Mouse (Mus musculus) bone marrow, adult 2 months (tissue): ENCODE measurements at regions not wholly inside any gene's neighbourhood (a gene's known extent, or its start where the extent isn't known, plus 50 kb on each side); places are given as distances from the start of the nearest gene placed in this dataset.

ENCODE experiments used
- H3K27ac ChIP-seq: fragments of 200-500 bp; 2 replicates; pipeline ENCODE4 v1.5.1; 2012; ENCODE audit warnings: low read depth, mild to moderate bottlenecking, control low read depth, inconsistent platforms, low read length; ENCODE audit not compliant: control insufficient read depth, poor library complexity, insufficient read depth
- H3K4me1 ChIP-seq: fragments of 200-500 bp; 2 replicates; pipeline ENCODE4 v1.6.1; 2011; ENCODE audit warnings: low read length; ENCODE audit not compliant: control insufficient read depth, insufficient read depth
- H3K4me3 ChIP-seq: fragments of 200-500 bp; replicated peaks from 2 replicates; pipeline ENCODE3; 2011; ENCODE audit warnings: mild to moderate bottlenecking, low read depth, low read length, control low read depth; ENCODE audit not compliant: control insufficient read depth
- CTCF ChIP-seq: fragments of 200-500 bp; IDR thresholded peaks from 2 replicates; pipeline ENCODE4 v1.5.1; 2011; ENCODE audit warnings: low read length, control low read depth; ENCODE audit not compliant: control insufficient read depth, insufficient read depth
- POLR2A ChIP-seq: fragments of 200-500 bp; IDR thresholded peaks from 2 replicates; pipeline ENCODE4 v1.6.1; 2011; ENCODE audit warnings: low read depth, mild to moderate bottlenecking, control low read depth, low read length, borderline replicate concordance; ENCODE audit not compliant: control insufficient read depth
- WGBS: fragments of 180-500 bp; shearing (Covaris S2); methylation state at CpG from one replicate; pipeline ENCODE4 v1.1.7; 2018; 5-methylcytosine and 5-hydroxymethylcytosine counted together

GRCm38 (mm10) chr13:37678772-37679171 lies 99.4 kb upstream of the Rreb1 start:
- 76% methylated on average over 9 of the region's 9 CpGs for WGBS
- Histone ChIP-seq H3K4me3 (no peak overlapping the region), H3K4me1 (peaks cover 4% of the 10 kb centered on the region; the same call in 1 of the 2 replicates), H3K27ac (no peak overlapping the region)
- TF ChIP-seq POLR2A (no peak), CTCF (no peak)

GRCm38 (mm10) chr13:37680837-37681619 lies 97.2 kb upstream of the Rreb1 start:
- TF ChIP-seq CTCF, result no peak
- no peak for TF ChIP-seq POLR2A
- Histone ChIP-seq H3K4me1 (no peaks in the 10 kb centered on the region; the same call in 1 of the 2 replicates), H3K4me3 (no peak overlapping the region), H3K27ac (no peak overlapping the region)
- 55% methylated on average over 4 of the region's 4 CpGs for WGBS

GRCm38 (mm10) chr13:37683045-37683679 lies 95.0 kb upstream of the Rreb1 start:
- 77% methylated on average over 6 of the region's 6 CpGs for WGBS

GRCm38 (mm10) chr13:37685617-37686016 lies 92.6 kb upstream of the Rreb1 start:
- Histone ChIP-seq H3K4me1 (no peaks in the 10 kb centered on the region; the same call in 1 of the 2 replicates), H3K4me3 (no peak overlapping the region), H3K27ac (no peak overlapping the region)
- TF ChIP-seq POLR2A (no peak), CTCF (no peak)
- 66% methylated on average over 2 of the region's 2 CpGs for WGBS

More at GRCm38 (mm10) chr13:37683045-37683679, 95.0 kb upstream of the Rreb1 start:
- Histone ChIP-seq H3K4me1 (no peaks in the 10 kb centered on the region; the same call in 1 of the 2 replicates), H3K4me3 (no peak overlapping the region), H3K27ac (no peak overlapping the region)
- no peak for TF ChIP-seq CTCF
- no peak for TF ChIP-seq POLR2A

- TF ChIP-seq POLR2A (no peak), CTCF (no peak)
- 33% methylated on average over 2 of the region's 2 CpGs for WGBS
- H3K4me3 ChIP-seq, result no peak overlapping the region
- H3K4me1 ChIP-seq, result no peaks in the 10 kb centered on the region; the same call in 1 of the 2 replicates
- H3K27ac ChIP-seq, result no peak overlapping the region
Observed at GRCm38 (mm10) chr13:37686109-37686508, 92.1 kb upstream of the Rreb1 start.

- Histone ChIP-seq H3K27ac (no peak overlapping the region), H3K4me3 (no peak overlapping the region), H3K4me1 (peaks cover 1% of the 10 kb centered on the region; the same call in 1 of the 2 replicates)
- TF ChIP-seq CTCF, result no peak
- WGBS, result 66% methylated on average over 6 of the region's 6 CpGs
Observed at GRCm38 (mm10) chr13:37689127-37689777, 88.9 kb upstream of the Rreb1 start.

GRCm38 (mm10) chr13:37691855-37692445 lies 86.2 kb upstream of the Rreb1 start:
- WGBS, result 8% methylated on average over 5 of the region's 5 CpGs
- H3K27ac ChIP-seq, result no peak overlapping the region

GRCm38 (mm10) chr13:37693617-37694016 lies 84.6 kb upstream of the Rreb1 start:
- no peak overlapping the region for H3K27ac ChIP-seq
- 76% methylated on average over 3 of the region's 3 CpGs for WGBS
- H3K4me3 ChIP-seq, result no peak overlapping the region
- H3K4me1 ChIP-seq, result peaks cover 1% of the 10 kb centered on the region; the same call in 1 of the 2 replicates
- TF ChIP-seq CTCF (no peak), POLR2A (no peak)

More at GRCm38 (mm10) chr13:37691855-37692445, 86.2 kb upstream of the Rreb1 start:
- H3K4me1 ChIP-seq, result peaks cover 1% of the 10 kb centered on the region; the same call in 1 of the 2 replicates
- no peak overlapping the region for H3K4me3 ChIP-seq
- TF ChIP-seq CTCF (no peak), POLR2A (no peak)
